Mouse (Mus musculus): ENCODE results near the gene Entpd1. TPM values are rescaled to one million over a fixed set of nuclear protein-coding genes. Genes with fewer than 3 reads are reported as not detected.

The Entpd1 gene
- polyA plus RNA-seq, 1 experiment from 2014 or later = 8.1 TPM

GRCm38 (mm10) chr19:40630606-40631005 lies 18.4 kb downstream of the Entpd1 start:
- 0 out of 2 replicates have a peak, but pooled peaks cover 3% of the 10 kb centered on the region for H3K4me1 ChIP-seq (replicated peaks)
- no peak for ATAC-seq (ENCODE audit: low read depth)
- H3K36me3 ChIP-seq = no peaks in the 10 kb centered on the region
- H3K4me3 ChIP-seq = no peak overlapping the region
- 84% methylated on average over 7 of the region's 7 CpGs for WGBS
- H3K27ac ChIP-seq (replicated peaks) = no peak overlapping the region
- no peaks in the 10 kb centered on the region for H3K27me3 ChIP-seq
- no peak overlapping the region for H3K4me2 ChIP-seq
- 0 out of 2 replicates have a peak, but pooled peaks cover 6% of the 10 kb centered on the region for H3K9me3 ChIP-seq
- no peak overlapping the region for H3K9ac ChIP-seq

- Histone ChIP-seq H3K4me1 (replicated peaks) (no peaks in the 10 kb centered on the region), H3K27me3 (no peaks in the 10 kb centered on the region), H3K9ac (no peak overlapping the region), H3K27ac (replicated peaks) (no peak overlapping the region), H3K4me3 (no peak overlapping the region), H3K36me3 (no peaks in the 10 kb centered on the region), H3K4me2 (no peak overlapping the region), H3K9me3 (0 out of 2 replicates have a peak, but pooled peaks cover 6% of the 10 kb centered on the region)
- WGBS = 89% methylated on average over 3 of the region's 3 CpGs
- no peak for ATAC-seq (ENCODE audit: low read depth)
Measured at GRCm38 (mm10) chr19:40632193-40632592, 20.0 kb downstream of the Entpd1 start.

- Histone ChIP-seq H3K36me3 (no peaks in the 10 kb centered on the region), H3K27me3 (no peaks in the 10 kb centered on the region), H3K27ac (replicated peaks) (no peak overlapping the region), H3K9me3 (0 out of 2 replicates have a peak, but pooled peaks cover 6% of the 10 kb centered on the region), H3K4me1 (replicated peaks) (no peaks in the 10 kb centered on the region), H3K4me3 (no peak overlapping the region), H3K9ac (no peak overlapping the region), H3K4me2 (no peak overlapping the region)
- 91% methylated on average over 5 of the region's 5 CpGs for WGBS
- ATAC-seq (ENCODE audit: low read depth) = no peak
Measured at GRCm38 (mm10) chr19:40632668-40633067, 20.5 kb downstream of the Entpd1 start.

GRCm38 (mm10) chr19:40633144-40633543 lies 21.0 kb downstream of the Entpd1 start:
- Histone ChIP-seq H3K4me2 (no peak overlapping the region), H3K27me3 (no peaks in the 10 kb centered on the region), H3K4me1 (replicated peaks) (no peaks in the 10 kb centered on the region), H3K4me3 (no peak overlapping the region), H3K9me3 (0 out of 2 replicates have a peak, but pooled peaks cover 6% of the 10 kb centered on the region), H3K36me3 (no peaks in the 10 kb centered on the region), H3K27ac (replicated peaks) (no peak overlapping the region), H3K9ac (no peak overlapping the region)
- no peak for ATAC-seq (ENCODE audit: low read depth)
- 82% methylated on average over 1 of the region's 1 CpGs for WGBS

- Histone ChIP-seq H3K9me3 (0 out of 2 replicates have a peak, but pooled peaks cover 6% of the 10 kb centered on the region), H3K4me2 (no peak overlapping the region), H3K4me1 (replicated peaks) (no peaks in the 10 kb centered on the region), H3K36me3 (no peaks in the 10 kb centered on the region), H3K4me3 (no peak overlapping the region), H3K27me3 (no peaks in the 10 kb centered on the region), H3K9ac (no peak overlapping the region), H3K27ac (replicated peaks) (no peak overlapping the region)
- ATAC-seq (ENCODE audit: low read depth) = no peak
- 66% methylated on average over 4 of the region's 4 CpGs for WGBS
Measured at GRCm38 (mm10) chr19:40637091-40637490, 24.9 kb downstream of the Entpd1 start.

- 0 out of 2 replicates have a peak overlapping the region, but pooled peaks have one; percentile 23 for H3K27ac ChIP-seq (replicated peaks)
- H3K4me2 ChIP-seq = no peak overlapping the region
- 0 out of 2 replicates have a peak, but pooled peaks cover 6% of the 10 kb centered on the region for H3K9me3 ChIP-seq
- ATAC-seq (ENCODE audit: low read depth) = no peak
- H3K9ac ChIP-seq = no peak overlapping the region
- no peak overlapping the region for H3K4me3 ChIP-seq
- H3K4me1 ChIP-seq (replicated peaks) = no peaks in the 10 kb centered on the region
- H3K27me3 ChIP-seq = no peaks in the 10 kb centered on the region
- no peaks in the 10 kb centered on the region for H3K36me3 ChIP-seq
- 85% methylated on average over 7 of the region's 7 CpGs for WGBS
Measured at GRCm38 (mm10) chr19:40637601-40638000, 25.4 kb downstream of the Entpd1 start.

- Histone ChIP-seq H3K4me2 (no peak overlapping the region), H3K27ac (replicated peaks) (no peak overlapping the region), H3K4me3 (no peak overlapping the region), H3K4me1 (replicated peaks) (no peaks in the 10 kb centered on the region), H3K36me3 (no peaks in the 10 kb centered on the region), H3K9me3 (0 out of 2 replicates have a peak, but pooled peaks cover 6% of the 10 kb centered on the region), H3K9ac (no peak overlapping the region), H3K27me3 (no peaks in the 10 kb centered on the region)
- ATAC-seq (ENCODE audit: low read depth) = no peak
- WGBS = 90% methylated on average over 5 of the region's 5 CpGs
Measured at GRCm38 (mm10) chr19:40638582-40638981, 26.4 kb downstream of the Entpd1 start.

- ATAC-seq (ENCODE audit: low read depth) = no peak
- Histone ChIP-seq H3K27me3 (no peaks in the 10 kb centered on the region), H3K4me2 (no peak overlapping the region), H3K36me3 (no peaks in the 10 kb centered on the region), H3K4me1 (replicated peaks) (no peaks in the 10 kb centered on the region), H3K27ac (replicated peaks) (no peak overlapping the region), H3K9me3 (0 out of 2 replicates have a peak, but pooled peaks cover 6% of the 10 kb centered on the region), H3K9ac (no peak overlapping the region), H3K4me3 (no peak overlapping the region)
- 76% methylated on average over 11 of the region's 11 CpGs for WGBS
Measured at GRCm38 (mm10) chr19:40639729-40640304, 27.7 kb downstream of the Entpd1 start.

GRCm38 (mm10) chr19:40640799-40641198 lies 28.6 kb downstream of the Entpd1 start:
- WGBS = 92% methylated on average over 2 of the region's 2 CpGs
- Histone ChIP-seq H3K4me1 (replicated peaks) (no peaks in the 10 kb centered on the region), H3K27ac (replicated peaks) (no peak overlapping the region), H3K4me2 (no peak overlapping the region), H3K36me3 (no peaks in the 10 kb centered on the region), H3K9ac (no peak overlapping the region), H3K9me3 (no peaks in the 10 kb centered on the region), H3K4me3 (no peak overlapping the region), H3K27me3 (no peaks in the 10 kb centered on the region)
- ATAC-seq (ENCODE audit: low read depth) = no peak

GRCm38 (mm10) chr19:40643846-40644245 lies 31.7 kb downstream of the Entpd1 start:
- H3K36me3 ChIP-seq = no peaks in the 10 kb centered on the region
- no peak for ATAC-seq (ENCODE audit: low read depth)
- H3K27ac ChIP-seq (replicated peaks) = no peak overlapping the region
- H3K4me1 ChIP-seq (replicated peaks) = no peaks in the 10 kb centered on the region
- H3K9ac ChIP-seq = no peak overlapping the region
- no peak overlapping the region for H3K4me3 ChIP-seq
- no peaks in the 10 kb centered on the region for H3K9me3 ChIP-seq
- H3K27me3 ChIP-seq = no peaks in the 10 kb centered on the region
- H3K4me2 ChIP-seq = no peak overlapping the region
- 92% methylated on average over 1 of the region's 1 CpGs for WGBS

GRCm38 (mm10) chr19:40646379-40646778 lies 34.2 kb downstream of the Entpd1 start:
- Histone ChIP-seq H3K36me3 (no peaks in the 10 kb centered on the region), H3K9me3 (no peaks in the 10 kb centered on the region), H3K27me3 (no peaks in the 10 kb centered on the region), H3K4me1 (replicated peaks) (no peaks in the 10 kb centered on the region), H3K4me2 (no peak overlapping the region), H3K9ac (no peak overlapping the region), H3K27ac (replicated peaks) (no peak overlapping the region), H3K4me3 (no peak overlapping the region)
- no peak for ATAC-seq (ENCODE audit: low read depth)
- 46% methylated on average over 6 of the region's 6 CpGs for WGBS

- no peaks in the 10 kb centered on the region for H3K27me3 ChIP-seq
- H3K4me2 ChIP-seq = no peak overlapping the region
- no peak overlapping the region for H3K27ac ChIP-seq (replicated peaks)
- ATAC-seq (ENCODE audit: low read depth) = no peak
- no peak overlapping the region for H3K9ac ChIP-seq
- WGBS = 71% methylated on average over 9 of the region's 9 CpGs
- H3K9me3 ChIP-seq = no peaks in the 10 kb centered on the region
- H3K4me1 ChIP-seq (replicated peaks) = no peaks in the 10 kb centered on the region
- no peak overlapping the region for H3K4me3 ChIP-seq
- no peaks in the 10 kb centered on the region for H3K36me3 ChIP-seq
Measured at GRCm38 (mm10) chr19:40647319-40648158, 35.4 kb downstream of the Entpd1 start.
